Mouse (Mus musculus) megakaryocyte, embryonic 14.5 days (primary cell): Measurements from ENCODE around the gene Pklr. TPM values are rescaled to one million over a fixed set of nuclear protein-coding genes. Genes with fewer than 3 reads are reported as not detected.

Experiments used
- H3K27me3 ChIP-seq: replicated peaks from 2 replicates; pipeline ENCODE3; 2012; ENCODE audit warnings: inconsistent platforms
- H3K36me3 ChIP-seq: replicated peaks from 2 replicates; pipeline ENCODE3; 2012; ENCODE audit warnings: low read length, inconsistent platforms, mixed read lengths
- H3K4me1 ChIP-seq: 2 replicates; pipeline ENCODE4 v1.6.1; 2012; ENCODE audit warnings: inconsistent platforms
- H3K4me3 ChIP-seq: replicated peaks from 2 replicates; pipeline ENCODE3; 2012; ENCODE audit warnings: moderate library complexity, mild to moderate bottlenecking, inconsistent platforms
- H3K9me3 ChIP-seq: 2 replicates; pipeline ENCODE4 v1.6.1; 2012; ENCODE audit warnings: inconsistent platforms
- FLI1 ChIP-seq: IDR thresholded peaks from 2 replicates; pipeline ENCODE4 v1.6.1; 2012; ENCODE audit warnings: low read length, inconsistent platforms, mixed read lengths
- GATA1 ChIP-seq: IDR thresholded peaks from 3 replicates; pipeline ENCODE4 v1.6.1; 2012; ENCODE audit warnings: mixed read lengths, low read length, inconsistent platforms, borderline replicate concordance
- polyA plus RNA-seq: library from polyadenylated mRNA; stranded (reverse); fragments of >175 nt; gene quantifications from 2 replicates; pipeline ENCODE4 v1.2.3, GENCODE M21; 2012; ENCODE audit warnings: low replicate concordance; ENCODE audit not compliant: insufficient read depth

Gene Pklr
- 0.26 TPM in 1 of 2 replicates, not detected in the other for polyA plus RNA-seq

DNA sequence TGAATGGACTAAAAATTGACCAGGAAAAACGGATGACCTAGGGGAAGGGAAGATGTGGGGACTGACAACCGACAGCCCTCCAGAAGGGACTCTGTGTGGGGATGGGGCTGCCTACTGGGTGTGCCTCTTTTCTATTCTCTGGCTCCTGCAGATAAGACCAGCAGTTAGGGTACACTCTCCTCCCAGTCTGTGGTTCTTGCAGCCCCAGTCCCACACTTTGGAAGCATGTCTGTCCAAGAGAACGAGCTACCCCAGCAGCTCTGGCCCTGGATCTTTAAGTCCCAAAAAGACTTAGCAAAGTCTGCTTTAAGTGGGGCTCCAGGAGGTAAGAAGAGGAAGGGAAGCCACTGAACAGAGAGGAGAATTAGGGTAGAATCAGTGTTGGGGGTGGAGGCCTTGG is at the start of gene Pklr:
Gene Pklr (plus strand): TSS at position 185 of the 400 bp plus-strand sequence.
- no peaks in the 10 kb centered on the region for H3K9me3 ChIP-seq
- H3K4me1 ChIP-seq: peaks cover 28% of the 10 kb centered on the region
- peak within 1 kb of the TSS; percentile 14 for H3K4me3 ChIP-seq
- H3K27me3 ChIP-seq: peaks cover 65% of the 10 kb centered on the region
- H3K36me3 ChIP-seq: no peaks in the 10 kb centered on the region
- TF ChIP-seq GATA1: no peak
- no peak for TF ChIP-seq FLI1

GRCm38 (mm10) chr3:89087338-89088110 is 48.4 kb upstream of the Pklr start:
- Histone ChIP-seq H3K27me3 (peaks cover 16% of the 10 kb centered on the region), H3K4me3 (peak overlapping the region; percentile 83), H3K4me1 (peaks cover 64% of the 10 kb centered on the region), H3K9me3 (no peaks in the 10 kb centered on the region), H3K36me3 (peaks cover 49% of the 10 kb centered on the region)
- TF ChIP-seq FLI1: no peak
- TF ChIP-seq GATA1: no peak

GRCm38 (mm10) chr3:89088974-89089373 is 47.0 kb upstream of the Pklr start:
- Histone ChIP-seq H3K9me3 (no peaks in the 10 kb centered on the region), H3K36me3 (peaks cover 56% of the 10 kb centered on the region), H3K4me3 (peak overlapping the region; percentile 96), H3K27me3 (peaks cover 16% of the 10 kb centered on the region), H3K4me1 (peaks cover 66% of the 10 kb centered on the region)
- TF ChIP-seq GATA1 (no peak), FLI1 (no peak)

- H3K27me3 ChIP-seq: peaks cover 16% of the 10 kb centered on the region
- TF ChIP-seq FLI1 (no peak), GATA1 (no peak)
- H3K4me3 ChIP-seq: peak overlapping the region; percentile 96
- no peaks in the 10 kb centered on the region for H3K9me3 ChIP-seq
- H3K4me1 ChIP-seq: peaks cover 66% of the 10 kb centered on the region
- H3K36me3 ChIP-seq: peaks cover 56% of the 10 kb centered on the region
These were observed 45.9 kb upstream of the Pklr start for GRCm38 (mm10) chr3:89089882-89090591.

DNA sequence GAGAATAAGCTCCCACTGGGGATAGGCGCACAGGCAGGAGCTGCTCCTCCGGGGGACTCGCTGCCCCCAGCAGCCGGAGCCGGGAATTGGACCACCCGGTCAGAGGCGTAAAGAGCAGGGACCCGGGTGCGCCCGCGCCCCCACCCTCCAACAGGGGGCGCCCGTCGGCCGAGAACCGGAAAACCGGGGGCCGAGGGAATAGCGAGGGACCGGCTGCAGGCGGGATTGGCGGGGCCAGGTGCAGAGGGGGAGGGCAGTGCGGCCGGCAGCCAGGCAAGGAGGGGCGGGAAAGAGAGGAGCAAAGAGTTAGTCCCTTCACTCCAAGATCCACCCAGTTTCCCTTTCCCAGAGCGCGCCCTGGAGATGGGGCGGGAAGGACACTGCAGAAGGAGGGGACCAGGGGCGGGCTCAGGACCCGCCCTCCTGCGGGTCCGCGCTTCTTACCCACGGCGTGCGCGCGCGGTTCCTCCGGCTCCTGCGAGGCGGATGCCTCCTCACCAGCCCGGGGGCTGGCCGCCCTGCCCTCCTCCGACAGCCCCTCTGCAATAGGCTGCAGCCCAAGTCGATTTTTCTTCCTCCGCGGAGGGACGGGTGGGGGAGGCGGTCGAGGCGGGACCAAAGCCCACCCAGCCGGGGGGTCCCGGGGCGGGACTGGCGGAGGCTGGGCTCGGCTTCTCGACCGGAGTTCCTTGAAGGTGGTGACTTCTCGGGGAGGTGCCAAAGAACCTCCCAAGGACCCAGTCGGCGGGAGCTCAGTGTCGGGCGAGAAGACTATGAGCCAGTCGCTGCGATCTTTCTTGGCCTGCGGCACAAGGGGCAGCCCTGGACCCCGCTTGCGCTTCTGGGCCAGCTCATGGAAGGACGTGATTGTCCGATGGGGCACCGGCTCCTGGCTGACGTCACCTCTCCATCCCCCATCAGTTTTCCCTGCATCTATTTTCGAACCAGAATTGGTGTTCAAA is 45.0 kb upstream of the Pklr start:
- H3K9me3 ChIP-seq: no peaks in the 10 kb centered on the region
- peaks cover 16% of the 10 kb centered on the region for H3K27me3 ChIP-seq
- TF ChIP-seq GATA1 (no peak), FLI1 (no peak)
- peaks cover 59% of the 10 kb centered on the region for H3K36me3 ChIP-seq
- peaks cover 71% of the 10 kb centered on the region for H3K4me1 ChIP-seq
- H3K4me3 ChIP-seq: peak overlapping the region; percentile 96

DNA sequence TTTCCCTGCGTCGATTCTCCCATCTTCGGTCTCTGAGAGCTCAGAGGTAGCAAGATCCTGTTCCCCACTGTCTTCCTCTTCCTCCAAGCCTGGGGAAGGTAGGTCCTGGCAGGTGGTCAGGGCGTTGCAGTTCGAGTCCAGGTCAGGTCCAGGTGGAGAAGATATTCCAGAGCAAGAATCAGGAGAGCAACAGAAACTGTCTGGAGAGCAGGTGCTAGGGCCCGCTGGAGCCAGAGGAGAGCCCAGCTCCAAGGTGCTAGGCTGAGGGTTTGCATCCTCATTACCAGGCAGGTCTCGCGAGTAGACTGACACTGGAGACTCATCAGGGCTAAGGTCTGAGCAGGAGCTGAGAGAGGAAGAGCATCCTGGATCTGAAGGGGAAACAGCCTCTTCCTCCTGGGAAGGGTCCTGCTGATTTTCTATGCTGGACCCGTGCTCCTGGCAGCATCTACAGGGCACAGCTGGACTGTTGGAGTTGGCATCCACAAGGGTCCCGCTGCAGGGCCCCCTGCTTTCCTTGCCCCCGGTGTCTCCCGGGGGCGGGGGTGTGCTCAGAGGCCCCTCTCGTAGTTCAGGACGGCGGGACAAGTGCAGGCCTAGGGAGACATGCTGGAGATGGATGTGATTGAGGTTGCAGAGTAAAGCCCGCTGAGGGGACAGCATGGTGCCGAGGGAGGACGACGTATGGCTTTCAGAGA is 44.0 kb upstream of the Pklr start:
- H3K36me3 ChIP-seq: peaks cover 62% of the 10 kb centered on the region
- H3K4me1 ChIP-seq: peaks cover 76% of the 10 kb centered on the region
- no peaks in the 10 kb centered on the region for H3K9me3 ChIP-seq
- peak overlapping the region; percentile 96 for H3K4me3 ChIP-seq
- peaks cover 16% of the 10 kb centered on the region for H3K27me3 ChIP-seq
- no peak for TF ChIP-seq FLI1
- no peak for TF ChIP-seq GATA1

- peaks cover 76% of the 10 kb centered on the region for H3K4me1 ChIP-seq
- H3K4me3 ChIP-seq: peak overlapping the region; percentile 12
- TF ChIP-seq GATA1 (no peak), FLI1 (no peak)
- H3K27me3 ChIP-seq: peaks cover 16% of the 10 kb centered on the region
- peaks cover 62% of the 10 kb centered on the region for H3K36me3 ChIP-seq
- no peaks in the 10 kb centered on the region for H3K9me3 ChIP-seq
These were observed 43.3 kb upstream of the Pklr start for GRCm38 (mm10) chr3:89092509-89093090.

GRCm38 (mm10) chr3:89093175-89093574 is 42.8 kb upstream of the Pklr start, which contains the start of gene Rusc1:
Gene Rusc1, minus strand, starts transcription at chr3:89093311.
- peak within 1 kb of the TSS; percentile 12 for H3K4me3 ChIP-seq
- no peaks in the 10 kb centered on the region for H3K9me3 ChIP-seq
- H3K4me1 ChIP-seq: peaks cover 76% of the 10 kb centered on the region
- TF ChIP-seq GATA1: no peak
- TF ChIP-seq FLI1: no peak
- peaks cover 16% of the 10 kb centered on the region for H3K27me3 ChIP-seq
- peaks cover 62% of the 10 kb centered on the region for H3K36me3 ChIP-seq

- Histone ChIP-seq H3K27me3 (peaks cover 16% of the 10 kb centered on the region), H3K9me3 (no peaks in the 10 kb centered on the region), H3K4me3 (no peak overlapping the region), H3K36me3 (peaks cover 64% of the 10 kb centered on the region), H3K4me1 (peaks cover 76% of the 10 kb centered on the region)
- TF ChIP-seq FLI1: no peak
- no peak for TF ChIP-seq GATA1
These were observed 41.9 kb upstream of the Pklr start for GRCm38 (mm10) chr3:89094021-89094420.
